Mouse (Mus musculus) lung, postnatal 14 days (tissue): ENCODE measurements around the gene Gm9833.
"Not testable (repeated sequence)": the region's sequence is repeated elsewhere in the genome, so short reads cannot be mapped to it uniquely, and the experiment has no call there.

ENCODE experiments used
- DNase-seq: peaks from one replicate; pipeline ENCODE4 v3.0.0; 2021

Gm9833 gene

GRCm38 (mm10) chr3:10087994-10088393 is at the start of gene Gm9833:
Gene Gm9833, plus strand, starts transcription at chr3:10088110.
- DNase-seq: not testable (repeated sequence)

- no peak for DNase-seq
These were observed 17.8 kb upstream of the Gm9833 start for GRCm38 (mm10) chr3:10070070-10070469.

GRCm38 (mm10) chr3:10075826-10076225 is 12.1 kb upstream of the Gm9833 start:
- DNase-seq: no peak

GRCm38 (mm10) chr3:10077096-10077841 is 10.6 kb upstream of the Gm9833 start:
- DNase-seq: no peak

- DNase-seq: no peak
These were observed 9.8 kb upstream of the Gm9833 start for GRCm38 (mm10) chr3:10078113-10078512.

GRCm38 (mm10) chr3:10081336-10081735 is 6.6 kb upstream of the Gm9833 start:
- no peak for DNase-seq

GRCm38 (mm10) chr3:10081911-10082541 is 5.9 kb upstream of the Gm9833 start:
- no peak for DNase-seq

- no peak for DNase-seq
These were observed 5.3 kb upstream of the Gm9833 start for GRCm38 (mm10) chr3:10082545-10083062.

GRCm38 (mm10) chr3:10084102-10084501 is 3.8 kb upstream of the Gm9833 start:
- no peak for DNase-seq

- peak; percentile 45 for DNase-seq
These were observed 2.4 kb upstream of the Gm9833 start for GRCm38 (mm10) chr3:10085396-10086119.

- no peak for DNase-seq
These were observed 399 bp upstream of the Gm9833 start for GRCm38 (mm10) chr3:10087511-10087910.

- no peak for DNase-seq
These were observed 3.8 kb downstream of the Gm9833 start for GRCm38 (mm10) chr3:10091616-10092140.

- peak; percentile 8 for DNase-seq
These were observed 4.6 kb downstream of the Gm9833 start for GRCm38 (mm10) chr3:10092499-10092898.

GRCm38 (mm10) chr3:10092914-10093313 is 5.0 kb downstream of the Gm9833 start:
- no peak for DNase-seq

- DNase-seq: no peak
These were observed 7.2 kb downstream of the Gm9833 start for GRCm38 (mm10) chr3:10095076-10095622.

- DNase-seq: no peak
These were observed 11.8 kb downstream of the Gm9833 start for GRCm38 (mm10) chr3:10099756-10100155.

- no peak for DNase-seq
These were observed 23.7 kb downstream of the Gm9833 start for GRCm38 (mm10) chr3:10111570-10111969.

GRCm38 (mm10) chr3:10112196-10112595 is 24.3 kb downstream of the Gm9833 start:
- no peak for DNase-seq

- DNase-seq: no peak
These were observed 24.8 kb downstream of the Gm9833 start for GRCm38 (mm10) chr3:10112660-10113059.

GRCm38 (mm10) chr3:10116531-10116930 is 28.6 kb downstream of the Gm9833 start:
- no peak for DNase-seq

- no peak for DNase-seq
These were observed 33.3 kb downstream of the Gm9833 start for GRCm38 (mm10) chr3:10121232-10121631.

- DNase-seq: no peak
These were observed 34.2 kb downstream of the Gm9833 start for GRCm38 (mm10) chr3:10121956-10122739.
